In the genomic region with DNA sequence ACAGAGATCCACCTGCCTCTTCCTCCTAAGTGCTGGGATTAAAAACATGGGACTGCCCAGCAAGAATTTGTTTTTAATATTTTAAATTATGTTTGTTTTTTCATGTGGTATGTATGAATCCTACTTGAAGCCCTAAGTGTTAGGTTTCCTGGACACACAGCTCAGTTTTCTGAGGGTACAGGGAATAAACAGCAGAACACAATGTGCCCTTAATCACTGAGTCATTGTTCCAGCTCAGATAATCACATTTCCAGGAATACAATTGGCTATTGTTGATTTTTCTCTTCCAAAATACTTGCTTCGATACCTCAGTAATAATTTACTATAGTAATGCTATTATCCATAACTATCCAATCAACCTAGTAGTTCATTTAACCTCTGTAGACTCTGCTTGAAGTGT, we compare ENCODE assay signal across 20 mouse cellular contexts.
A peak's percentile ranks its signal among the peaks of the same experiment; 100 is the strongest.
DNase-seq lines count a peak whose midpoint lies in the region; TF ChIP-seq lines count a peak whose summit lies in the region.
"Had no signal": no experiment of that assay in that cellular context is flagged by ENCODE, and none has a peak within 500 bp of the region (broad histone marks: within the 10 kb centered on the region; RNA-seq: fewer than 3 reads in every experiment).

No protein-coding gene starts in this region.

- no peak for DNase-seq in gastrocnemius, adult 2 months
- DNase-seq in gastrocnemius, postnatal 36 days: no peak
- DNase-seq in layer of hippocampus, adult 2 months (ENCODE audit: low spot score in 2 of 2): no peak
- no peak for DNase-seq in layer of hippocampus, adult 9-10 months (ENCODE audit: low spot score)
- DNase-seq in brain, adult 2 months (ENCODE audit: low read depth, low spot score): peak; percentile 45
- DNase-seq: adrenal gland, adult 8-10 months; adrenal gland, postnatal 14 days; adrenal gland, postnatal 36 days; B cell, adult 2 months; cerebellum, adult 11 months; cerebellum, adult 18-20 months; cerebellum, adult 8-10 months; cerebellum, adult 9-11 months; cerebellum, postnatal 36 days; embryo, embryonic 11 days had no signal

- H3K27ac ChIP-seq in gastrocnemius, adult 2 months: peak overlapping the region; percentile 44; the same call in 1 of the 2 replicates
- H3K27ac ChIP-seq in layer of hippocampus, adult 2 months: peak overlapping the region; percentile 28
- H3K27ac ChIP-seq: embryonic facial prominence, embryonic 13.5 days; embryonic facial prominence, embryonic 15.5 days; forebrain, embryonic 10.5 days; forebrain, embryonic 12.5 days had no signal

- no peak overlapping the region for H3K4me3 ChIP-seq in gastrocnemius, adult 2 months
- no peak overlapping the region for H3K4me3 ChIP-seq in layer of hippocampus, adult 2 months
- H3K4me3 ChIP-seq: embryonic facial prominence, embryonic 13.5 days; embryonic facial prominence, embryonic 15.5 days; erythroblast, embryonic 14.5 days; forebrain, embryonic 10.5 days; forebrain, embryonic 12.5 days had no signal

- intact Hi-C loops in gastrocnemius, adult 2 months (cut with DNase I): loop anchor here (5.0 kb wide), 1 partner anchor 110 kb away; no protein-coding TSS in a partner anchor
- intact Hi-C loops in gastrocnemius, postnatal 36 days (cut with DNase I): loop anchor here (5.0 kb wide), 1 partner anchor 195 kb away; no protein-coding TSS in a partner anchor

- TF ChIP-seq CTCF in gastrocnemius, adult 2 months (IDR thresholded peaks at IDR 0.05): no peak
- TF ChIP-seq CTCF in layer of hippocampus, adult 2 months (conservative IDR thresholded peaks at IDR 0.05): no peak
